Mouse (Mus musculus): ENCODE data around the gene Cdc42se2. TPM values are rescaled to one million over a fixed set of nuclear protein-coding genes. Genes with fewer than 3 reads are reported as not detected.
A peak's percentile ranks its signal among the peaks of the same experiment; 100 is the strongest.

The Cdc42se2 gene
- total RNA-seq, 2 experiments from 2014 or later = 14.4 to 19.6 TPM

DNA sequence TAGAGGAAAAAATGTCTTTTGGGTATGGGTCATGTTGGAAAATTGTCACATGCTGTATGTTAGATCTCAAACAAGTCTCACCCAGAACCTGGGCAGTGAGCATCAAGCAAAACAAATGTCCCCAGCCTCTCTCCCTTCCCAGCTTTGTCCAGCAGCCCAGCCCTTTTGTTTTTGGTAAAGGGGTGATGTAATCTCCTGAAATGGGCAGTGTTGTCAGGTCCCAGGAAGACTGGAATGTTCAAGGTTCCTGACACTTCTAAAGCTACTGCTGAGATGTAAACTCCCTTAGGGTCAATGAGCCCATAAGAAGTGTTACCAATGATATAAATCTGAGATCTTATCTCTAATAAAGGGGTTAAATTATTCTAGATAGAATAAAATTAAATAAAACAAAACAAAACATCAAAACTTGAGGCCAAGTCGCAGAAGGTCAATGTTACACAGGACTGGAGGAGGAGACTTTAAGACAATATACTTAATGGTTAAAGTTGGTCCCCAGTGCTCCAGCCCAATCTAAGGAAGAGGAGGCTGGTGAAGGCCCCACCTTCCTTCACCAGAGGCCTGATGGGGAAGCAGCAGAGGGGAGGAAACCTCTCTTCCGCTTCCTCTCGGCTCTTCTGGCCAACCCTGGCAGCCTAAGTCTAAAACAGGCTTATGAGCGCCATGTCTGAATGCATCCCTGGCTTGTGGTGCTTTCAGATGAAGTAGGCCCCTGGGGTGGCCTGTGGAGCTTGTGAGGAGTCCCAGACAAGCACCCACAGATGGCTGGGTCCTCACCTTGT, 76.8 kb downstream of the Cdc42se2 start:
- intact Hi-C loops (cut with DNase I) = no loop called here
- DNase-seq = no peak
- Histone ChIP-seq H3K27ac (no peak overlapping the region), H3K4me3 (no peak overlapping the region)
- no peak for TF ChIP-seq CTCF (IDR thresholded peaks at IDR 0.05)

GRCm38 (mm10) chr11:54709645-54710044, 77.8 kb downstream of the Cdc42se2 start:
- intact Hi-C loops (cut with DNase I) = loop anchor here (10.0 kb wide), 1 partner anchor 275 kb away; no protein-coding TSS in a partner anchor
- no peak overlapping the region for H3K27ac ChIP-seq
- no peak for TF ChIP-seq CTCF (IDR thresholded peaks at IDR 0.05)
- no peak for DNase-seq
- H3K4me3 ChIP-seq = no peak overlapping the region

GRCm38 (mm10) chr11:54708153-54708552, 79.3 kb downstream of the Cdc42se2 start:
- no peak overlapping the region for H3K4me3 ChIP-seq
- no peak overlapping the region for H3K27ac ChIP-seq
- no peak for TF ChIP-seq CTCF (IDR thresholded peaks at IDR 0.05)
- intact Hi-C loops (cut with DNase I) = loop anchor here (10.0 kb wide), 1 partner anchor 277 kb away; no protein-coding TSS in a partner anchor
- no peak for DNase-seq

GRCm38 (mm10) chr11:54703306-54703705, 84.2 kb downstream of the Cdc42se2 start:
- no peak overlapping the region for H3K27ac ChIP-seq
- peak; percentile 91 for TF ChIP-seq CTCF (IDR thresholded peaks at IDR 0.05)
- DNase-seq = peak; percentile 80
- no peak overlapping the region for H3K4me3 ChIP-seq
- intact Hi-C loops (cut with DNase I) = loop anchor here (1.0 to 10.0 kb wide), 4 partner anchors 84 to 281 kb away; partner anchors contain the start of gene Cdc42se2

GRCm38 (mm10) chr11:54701848-54702247, 85.6 kb downstream of the Cdc42se2 start:
- no peak for TF ChIP-seq CTCF (IDR thresholded peaks at IDR 0.05)
- intact Hi-C loops (cut with DNase I) = loop anchor here (5.0 to 10.0 kb wide), 3 partner anchors 85 to 283 kb away; partner anchors contain the start of gene Cdc42se2
- Histone ChIP-seq H3K27ac (no peak overlapping the region), H3K4me3 (no peak overlapping the region)
- no peak for DNase-seq

GRCm38 (mm10) chr11:54699972-54700371, 87.5 kb downstream of the Cdc42se2 start:
- Histone ChIP-seq H3K4me3 (no peak overlapping the region), H3K27ac (no peak overlapping the region)
- no peak for DNase-seq
- TF ChIP-seq CTCF (IDR thresholded peaks at IDR 0.05) = no peak
- intact Hi-C loops (cut with DNase I) = loop anchor here (5.0 to 10.0 kb wide), 3 partner anchors 87 to 285 kb away; partner anchors contain the start of gene Cdc42se2

DNA sequence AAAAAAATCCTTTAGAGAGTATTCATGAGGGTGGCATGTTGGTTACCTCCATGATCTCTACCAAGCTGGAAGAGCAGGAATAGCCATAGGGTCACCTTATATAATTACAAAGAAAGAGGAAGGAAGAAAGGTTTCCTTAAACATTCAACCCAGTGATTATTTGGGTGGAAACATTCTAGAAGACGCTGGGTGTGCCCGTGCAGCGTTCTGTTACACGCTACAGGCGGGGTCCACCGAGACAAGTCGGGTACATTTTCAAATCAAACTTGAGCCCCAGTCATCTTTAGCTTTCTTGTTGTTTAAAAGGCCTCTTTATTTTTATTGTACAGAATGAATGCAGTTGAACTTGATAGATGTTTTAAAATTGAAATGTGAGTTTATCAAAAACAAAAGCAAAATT, 88.8 kb downstream of the Cdc42se2 start:
- intact Hi-C loops (cut with DNase I) = no loop called here
- no peak overlapping the region for H3K4me3 ChIP-seq
- no peak overlapping the region for H3K27ac ChIP-seq
- no peak for DNase-seq
- no peak for TF ChIP-seq CTCF (IDR thresholded peaks at IDR 0.05)

- no peak for TF ChIP-seq CTCF (IDR thresholded peaks at IDR 0.05)
- intact Hi-C loops (cut with DNase I) = no loop called here
- H3K27ac ChIP-seq = no peak overlapping the region
- no peak overlapping the region for H3K4me3 ChIP-seq
- DNase-seq = no peak
These were observed 89.9 kb downstream of the Cdc42se2 start for GRCm38 (mm10) chr11:54697611-54698010.

DNA sequence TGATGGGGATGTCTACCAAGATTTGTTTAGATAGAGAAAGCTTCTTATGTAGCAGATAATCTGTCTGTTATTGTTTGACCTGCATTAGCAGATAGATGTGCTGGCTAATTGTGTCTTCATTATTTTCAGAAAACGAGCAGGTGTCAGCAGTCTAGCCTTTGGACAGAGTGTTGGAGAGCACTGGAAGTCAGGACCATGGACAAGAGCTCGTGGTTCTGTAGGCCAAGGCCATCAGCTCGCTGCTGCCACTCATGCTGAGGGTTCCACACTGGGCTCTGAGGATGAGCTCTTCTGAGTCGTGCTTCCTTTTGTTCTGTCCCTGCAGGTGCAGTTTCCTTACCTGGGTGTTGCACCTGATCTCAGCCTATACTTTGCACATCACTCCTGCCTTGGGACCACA, 91.5 kb downstream of the Cdc42se2 start:
- peak; percentile 26 for DNase-seq
- intact Hi-C loops (cut with DNase I) = no loop called here
- no peak for TF ChIP-seq CTCF (IDR thresholded peaks at IDR 0.05)
- Histone ChIP-seq H3K27ac (no peak overlapping the region), H3K4me3 (no peak overlapping the region)

DNA sequence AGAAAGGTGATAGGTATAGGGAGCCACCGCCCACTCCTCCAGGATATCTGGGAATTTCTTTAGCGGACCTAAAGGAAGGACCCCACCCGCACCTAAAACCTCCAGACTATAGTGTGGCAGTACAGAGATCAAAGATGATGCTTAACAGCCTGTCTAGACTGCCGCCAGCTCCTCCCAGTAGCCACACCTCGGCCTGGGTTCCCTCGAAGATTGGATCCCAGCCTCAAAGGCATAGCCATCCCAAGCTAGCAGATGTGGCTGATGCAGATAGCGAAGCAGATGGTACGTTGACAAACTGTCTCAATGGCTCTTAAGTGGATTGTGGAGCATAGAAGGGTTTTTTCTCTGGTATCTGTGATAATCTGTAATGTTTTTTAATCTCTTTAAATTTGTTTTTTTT, 93.2 kb downstream of the Cdc42se2 start:
- intact Hi-C loops (cut with DNase I) = no loop called here
- no peak overlapping the region for H3K4me3 ChIP-seq

GRCm38 (mm10) chr11:54693696-54694095, 93.8 kb downstream of the Cdc42se2 start:
- Histone ChIP-seq H3K4me3 (no peak overlapping the region), H3K27ac (no peak overlapping the region)
- intact Hi-C loops (cut with DNase I) = no loop called here
- DNase-seq = no peak
- no peak for TF ChIP-seq CTCF (IDR thresholded peaks at IDR 0.05)

More for the DNA sequence above, 93.2 kb downstream of the Cdc42se2 start:
- DNase-seq = no peak
- no peak overlapping the region for H3K27ac ChIP-seq
- no peak for TF ChIP-seq CTCF (IDR thresholded peaks at IDR 0.05)

GRCm38 (mm10) chr11:54691179-54691578, 96.3 kb downstream of the Cdc42se2 start:
- intact Hi-C loops (cut with DNase I) = no loop called here
- Histone ChIP-seq H3K4me3 (no peak overlapping the region), H3K27ac (no peak overlapping the region)
- TF ChIP-seq CTCF (IDR thresholded peaks at IDR 0.05) = no peak
- DNase-seq = peak; percentile 65

DNA sequence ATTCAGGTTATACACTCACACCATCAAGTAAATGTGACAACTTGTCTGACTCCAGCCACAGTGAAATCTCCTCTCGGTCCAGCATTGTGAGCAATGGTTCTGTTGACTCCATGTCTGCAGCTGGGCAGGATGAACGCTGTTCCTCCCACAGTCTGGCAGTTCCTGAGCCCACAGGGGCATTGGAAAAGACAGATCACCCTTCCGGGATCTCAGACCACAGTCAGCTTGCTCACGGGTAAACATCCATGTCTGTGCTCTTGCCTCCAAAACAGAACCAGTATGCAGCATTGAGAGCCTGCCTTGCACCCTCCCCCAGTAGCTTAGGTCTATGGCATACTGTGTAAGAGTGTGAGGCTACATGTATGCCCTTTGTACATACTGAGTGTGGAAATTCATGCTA, 97.3 kb downstream of the Cdc42se2 start:
- TF ChIP-seq CTCF (IDR thresholded peaks at IDR 0.05) = no peak
- Histone ChIP-seq H3K27ac (no peak overlapping the region), H3K4me3 (no peak overlapping the region)
- intact Hi-C loops (cut with DNase I) = no loop called here
- no peak for DNase-seq

GRCm38 (mm10) chr11:54684831-54685230, 102.6 kb downstream of the Cdc42se2 start:
- H3K27ac ChIP-seq = peak overlapping the region; percentile 66
- no peak overlapping the region for H3K4me3 ChIP-seq
- no peak for TF ChIP-seq CTCF (IDR thresholded peaks at IDR 0.05)
- intact Hi-C loops (cut with DNase I) = no loop called here
- no peak for DNase-seq
